Mouse (Mus musculus): ENCODE data around the gene Prkrip1. TPM values are rescaled to one million over a fixed set of nuclear protein-coding genes. Genes with fewer than 3 reads are reported as not detected.

Gene Prkrip1
- polyA plus RNA-seq, 1 experiment from 2014 or later, result 57.5 TPM

Other genes starting within 250 kb of the Prkrip1 start
- gene Ssc4d, start 224.4 kb downstream of the Prkrip1 start, polyA plus RNA-seq (2015; fragmentation: Nextera tagmentation; extraction: Ambion mirVana), result 3.9 TPM in 2 replicates
- not detected in 2 replicates for gene Zp3, start 218.9 kb downstream of the Prkrip1 start, polyA plus RNA-seq (2015; fragmentation: Nextera tagmentation; extraction: Ambion mirVana)
- 31.0 and 34.8 TPM in 2 replicates for gene Dtx2, start 204.2 kb downstream of the Prkrip1 start, polyA plus RNA-seq (2015; fragmentation: Nextera tagmentation; extraction: Ambion mirVana)
- 0.06 and 0.29 TPM in 2 replicates for gene Upk3b, start 160.5 kb downstream of the Prkrip1 start, polyA plus RNA-seq (2015; fragmentation: Nextera tagmentation; extraction: Ambion mirVana)
- 6.2 and 6.3 TPM in 2 replicates for gene Upk3bl, start 144.5 kb downstream of the Prkrip1 start, polyA plus RNA-seq (2015; fragmentation: Nextera tagmentation; extraction: Ambion mirVana)
- 10.8 and 12.7 TPM in 2 replicates for gene Rasa4, start 115.0 kb downstream of the Prkrip1 start, polyA plus RNA-seq (2015; fragmentation: Nextera tagmentation; extraction: Ambion mirVana)
- 218 and 243 TPM in 2 replicates for gene Polr2j, start 82.3 kb downstream of the Prkrip1 start, polyA plus RNA-seq (2015; fragmentation: Nextera tagmentation; extraction: Ambion mirVana)
- gene Lrwd1, start 62.9 kb downstream of the Prkrip1 start, polyA plus RNA-seq (2015; fragmentation: Nextera tagmentation; extraction: Ambion mirVana), result 41.7 and 42.1 TPM in 2 replicates
- 26.1 and 27.1 TPM in 2 replicates for gene Alkbh4, start 62.8 kb downstream of the Prkrip1 start, polyA plus RNA-seq (2015; fragmentation: Nextera tagmentation; extraction: Ambion mirVana)
- gene Orai2, start 28.2 kb downstream of the Prkrip1 start, polyA plus RNA-seq (2015; fragmentation: Nextera tagmentation; extraction: Ambion mirVana), result 13.3 and 17.7 TPM in 2 replicates
- gene Sh2b2, start 47.6 kb upstream of the Prkrip1 start, polyA plus RNA-seq (2015; fragmentation: Nextera tagmentation; extraction: Ambion mirVana), result 7.9 and 8.0 TPM in 2 replicates